17 mouse cellular contexts compared by ENCODE assay signal in genomic region chr4:144718288-144718687, GRCm38 (mm10). TPM values are rescaled to one million over a fixed set of nuclear protein-coding genes. Genes with fewer than 3 reads are reported as not detected.
"Had no signal": no experiment of that assay in that cellular context is flagged by ENCODE, and none has a peak within 500 bp of the region (broad histone marks: within the 10 kb centered on the region; RNA-seq: fewer than 3 reads in every experiment).

No protein-coding gene starts in this region.

- DNase-seq: kidney, adult 8-10 months; kidney, postnatal 25 days; lung, postnatal 14 days; thymus, adult 2 months; thymus, postnatal 25 days had no signal

- H3K4me1 ChIP-seq: limb, embryonic 13.5 days; liver, embryonic 12.5 days; lung, embryonic 15.5 days; megakaryocyte, embryonic 14.5 days had no signal

- H3K36me3 ChIP-seq: limb, embryonic 13.5 days; liver, embryonic 12.5 days; lung, embryonic 15.5 days had no signal

- H3K9ac ChIP-seq: limb, embryonic 13.5 days; liver, embryonic 12.5 days; lung, embryonic 15.5 days had no signal

- H3K27ac ChIP-seq: left cerebral cortex, adult 2 months; limb, embryonic 13.5 days; liver, embryonic 12.5 days; lung, embryonic 15.5 days; macrophage had no signal

- H3K9me3 ChIP-seq: limb, embryonic 13.5 days; lung, embryonic 15.5 days had no signal

- ATAC-seq: intestine, postnatal 0 days; liver, embryonic 12.5 days; midbrain, embryonic 16.5 days had no signal

- H3K4me2 ChIP-seq: limb, embryonic 13.5 days; liver, embryonic 12.5 days; lung, embryonic 15.5 days had no signal

- H3K27me3 ChIP-seq: limb, embryonic 13.5 days; liver, embryonic 12.5 days; lung, embryonic 15.5 days; megakaryocyte, embryonic 14.5 days had no signal

- H3K4me3 ChIP-seq: left cerebral cortex, adult 2 months; limb, embryonic 13.5 days; liver, embryonic 12.5 days; lung, embryonic 15.5 days; megakaryocyte, embryonic 14.5 days had no signal

RNA-seq across cellular contexts. Expression of gene Gm13178, which starts 2.9 kb away (rescaled TPM):
- polyA plus RNA-seq: kidney, embryonic 16.5 days; limb, embryonic 13.5 days; liver, embryonic 12.5 days; liver, embryonic 16.5 days; lung, embryonic 15.5 days; macrophage; midbrain, embryonic 16.5 days; testis, adult 2 months; thymus, adult 2 months; urinary bladder, adult 2 months had no signal

RNA-seq across cellular contexts. Expression of gene Gm436, which starts 32.1 kb away (rescaled TPM):
- polyA plus RNA-seq: intestine, postnatal 0 days; kidney, embryonic 16.5 days; limb, embryonic 13.5 days; liver, embryonic 12.5 days; liver, embryonic 16.5 days; lung, embryonic 15.5 days; macrophage; midbrain, embryonic 16.5 days; testis, adult 2 months; thymus, adult 2 months had no signal
